Mouse (Mus musculus) myocyte (in vitro differentiated cells): ENCODE data around the gene Islr2.

ENCODE experiments used
- E2F4 ChIP-seq: IDR thresholded peaks from one replicate; pipeline ENCODE4 v1.6.1; 2011; ENCODE audit warnings: mild to moderate bottlenecking, control low read depth, moderate library complexity; ENCODE audit not compliant: insufficient read depth
- MAX ChIP-seq: IDR thresholded peaks from one replicate; pipeline ENCODE4 v1.6.1; 2011; ENCODE audit warnings: low read depth, mild to moderate bottlenecking, control low read depth
- MYOD1 ChIP-seq, 3 experiments: IDR thresholded peaks; one replicate each; pipeline ENCODE4 v1.6.1; 2011; ENCODE audit warnings: control low read depth in 2 of 3, low read depth in 2 of 3, mild to moderate bottlenecking in 2 of 3, moderate library complexity in 1 of 3; ENCODE audit not compliant: insufficient read length in 2 of 3, control insufficient read depth in 1 of 3
- MYOG ChIP-seq, 3 experiments: IDR thresholded peaks; one replicate each; pipeline ENCODE4 v1.6.1; 2011; ENCODE audit warnings: control low read depth in 2 of 3, low read depth in 2 of 3, mild to moderate bottlenecking in 2 of 3; ENCODE audit not compliant: insufficient read length in 2 of 3, control insufficient read depth in 1 of 3, insufficient read depth in 1 of 3
- POLR2A ChIP-seq: IDR thresholded peaks from one replicate; pipeline ENCODE4 v1.6.1; 2011; ENCODE audit warnings: low read depth, mild to moderate bottlenecking, control low read depth, moderate library complexity; ENCODE audit not compliant: insufficient read length
- POLR2AphosphoS2 ChIP-seq: IDR thresholded peaks from one replicate; pipeline ENCODE4 v1.6.1; 2011; ENCODE audit warnings: low read depth, control low read depth; ENCODE audit not compliant: insufficient read length
- REST ChIP-seq: IDR thresholded peaks from one replicate; pipeline ENCODE4 v1.6.1; 2011; ENCODE audit warnings: mild to moderate bottlenecking, control low read depth, moderate library complexity; ENCODE audit not compliant: insufficient read depth, insufficient read length
- SRF ChIP-seq: IDR thresholded peaks from one replicate; pipeline ENCODE4 v1.6.1; 2011; ENCODE audit warnings: low read depth; ENCODE audit not compliant: control insufficient read depth, insufficient read length
- TCF12 ChIP-seq: IDR thresholded peaks from one replicate; pipeline ENCODE4 v1.6.1; 2011; ENCODE audit warnings: mild to moderate bottlenecking, control low read depth; ENCODE audit not compliant: poor library complexity, insufficient read depth, severe bottlenecking
- USF1 ChIP-seq: IDR thresholded peaks from one replicate; pipeline ENCODE4 v1.6.1; 2011; ENCODE audit warnings: low read depth, mild to moderate bottlenecking, control low read depth, moderate library complexity

GRCm38 (mm10) chr9:58172863-58173262 lies 31.3 kb downstream of the Islr2 start:
- no peak for TF ChIP-seq USF1
- no peak for TF ChIP-seq E2F4
- TF ChIP-seq POLR2A = no peak
- no peak for TF ChIP-seq POLR2AphosphoS2
- no peak for TF ChIP-seq MYOD1 (IDR thresholded peaks at IDR 0.05; ENCODE audit: control insufficient read depth in 1 of 3, insufficient read length in 2 of 3, low read depth in 2 of 3)
- TF ChIP-seq MAX = no peak
- TF ChIP-seq TCF12 = no peak
- no peak for TF ChIP-seq SRF
- TF ChIP-seq REST = no peak
- TF ChIP-seq MYOG (IDR thresholded peaks at IDR 0.05; ENCODE audit: control insufficient read depth in 1 of 3, insufficient read depth in 1 of 3, insufficient read length in 2 of 3, low read depth in 2 of 3) = no peak
